Mouse (Mus musculus) embryonic facial prominence, embryonic 12.5 days (tissue): ENCODE data around the gene Zswim5. TPM values are rescaled to one million over a fixed set of nuclear protein-coding genes. Genes with fewer than 3 reads are reported as not detected.
"Not testable (repeated sequence)": the region's sequence is repeated elsewhere in the genome, so short reads cannot be mapped to it uniquely, and the experiment has no call there.

ENCODE experiments used
- ATAC-seq: fragments of 200-750 bp; cut with Nextera tagmentation; 2 replicates; pipeline ENCODE4 v1.8.0; 2017; ENCODE audit not compliant: insufficient number of reproducible peaks, insufficient read depth, low FRiP score, low TSS enrichment
- H3K27ac ChIP-seq: fragments of 300-500 bp; sonication (generic); 2 replicates; pipeline ENCODE4 v1.5.1; 2016; ENCODE audit warnings: mild to moderate bottlenecking
- H3K27me3 ChIP-seq: fragments of 300-500 bp; sonication (generic); 2 replicates; pipeline ENCODE4 v1.6.1; 2016; ENCODE audit warnings: mild to moderate bottlenecking, moderate library complexity
- H3K36me3 ChIP-seq: fragments of 300-500 bp; sonication (generic); 2 replicates; pipeline ENCODE4 v1.6.1; 2016; ENCODE audit warnings: mild to moderate bottlenecking
- H3K4me1 ChIP-seq: fragments of 300-500 bp; sonication (generic); 2 replicates; pipeline ENCODE4 v1.6.1; 2016
- H3K4me2 ChIP-seq: fragments of 300-500 bp; sonication (generic); replicated peaks from 2 replicates; pipeline ENCODE4 v1.6.1; 2016; ENCODE audit warnings: mild to moderate bottlenecking, moderate library complexity
- H3K4me3 ChIP-seq: fragments of 300-500 bp; sonication (generic); 2 replicates; pipeline ENCODE4 v1.5.1; 2016; ENCODE audit warnings: mild to moderate bottlenecking
- H3K9ac ChIP-seq: fragments of 300-500 bp; sonication (generic); 2 replicates; pipeline ENCODE4 v1.6.1; 2016; ENCODE audit warnings: mild to moderate bottlenecking, moderate library complexity
- H3K9me3 ChIP-seq: fragments of 300-500 bp; sonication (generic); 2 replicates; pipeline ENCODE4 v1.6.1; 2016; ENCODE audit warnings: mild to moderate bottlenecking, moderate library complexity
- WGBS: fragments of 180-500 bp; shearing (Covaris S2); methylation state at CpG from one replicate; pipeline ENCODE4 v1.1.7; 2016; 5-methylcytosine and 5-hydroxymethylcytosine counted together
- polyA plus RNA-seq: library from polyadenylated mRNA; unstranded; fragments of >200 nt; fragmentation: Nextera tagmentation; extraction: Ambion mirVana; gene quantifications from 2 replicates; pipeline ENCODE4 v1.2.1, GENCODE M21; 2016

Zswim5 gene
- polyA plus RNA-seq = 1.3 and 1.5 TPM in 2 replicates

- Histone ChIP-seq H3K36me3 (no peaks in the 10 kb centered on the region), H3K27ac (peak within 1 kb of the TSS; percentile 78), H3K27me3 (peaks cover 8% of the 10 kb centered on the region; the same call in 1 of the 2 replicates), H3K4me1 (no peaks in the 10 kb centered on the region), H3K9me3 (no peaks in the 10 kb centered on the region), H3K4me2 (peak within 1 kb of the TSS; percentile 94), H3K9ac (peak within 1 kb of the TSS; percentile 72), H3K4me3 (peak within 1 kb of the TSS; percentile 87)
- ATAC-seq = peak; percentile 93
- WGBS = under 1% methylated on average over 102 of the region's 104 CpGs
Measured at GRCm38 (mm10) chr4:116876995-116877728, at the start of gene Zswim5. Gene Zswim5 (plus strand): TSS chr4:116877376.

GRCm38 (mm10) chr4:116827819-116828218, 49.4 kb upstream of the Zswim5 start:
- Histone ChIP-seq H3K4me1 (peaks cover 6% of the 10 kb centered on the region), H3K9me3 (no peaks in the 10 kb centered on the region), H3K4me3 (no peak overlapping the region), H3K27me3 (no peaks in the 10 kb centered on the region), H3K27ac (no peak overlapping the region), H3K9ac (no peak overlapping the region), H3K4me2 (no peak overlapping the region), H3K36me3 (no peaks in the 10 kb centered on the region)
- no peak for ATAC-seq
- WGBS = 1% methylated on average over 4 of the region's 4 CpGs

- H3K27ac ChIP-seq = no peak overlapping the region
- 61% methylated on average over 6 of the region's 6 CpGs for WGBS
- no peak overlapping the region for H3K4me2 ChIP-seq
- no peaks in the 10 kb centered on the region for H3K36me3 ChIP-seq
- ATAC-seq = no peak
- H3K4me3 ChIP-seq = no peak overlapping the region
- peaks cover 6% of the 10 kb centered on the region for H3K4me1 ChIP-seq
- H3K9me3 ChIP-seq = no peaks in the 10 kb centered on the region
- H3K27me3 ChIP-seq = no peaks in the 10 kb centered on the region
- no peak overlapping the region for H3K9ac ChIP-seq
Measured at GRCm38 (mm10) chr4:116829364-116830069, 47.7 kb upstream of the Zswim5 start.

- ATAC-seq = no peak
- H3K27ac ChIP-seq = no peak overlapping the region
- no peaks in the 10 kb centered on the region for H3K27me3 ChIP-seq
- no peak overlapping the region for H3K9ac ChIP-seq
- H3K4me1 ChIP-seq = peaks cover 5% of the 10 kb centered on the region
- no peaks in the 10 kb centered on the region for H3K9me3 ChIP-seq
- WGBS = 17% methylated on average over 6 of the region's 6 CpGs
- no peak overlapping the region for H3K4me2 ChIP-seq
- no peaks in the 10 kb centered on the region for H3K36me3 ChIP-seq
- no peak overlapping the region for H3K4me3 ChIP-seq
Measured at GRCm38 (mm10) chr4:116830070-116830368, 47.2 kb upstream of the Zswim5 start.

GRCm38 (mm10) chr4:116838999-116839398, 38.2 kb upstream of the Zswim5 start:
- no peak for ATAC-seq
- H3K27ac ChIP-seq = no peak overlapping the region
- H3K4me2 ChIP-seq = no peak overlapping the region
- no peak overlapping the region for H3K9ac ChIP-seq
- H3K27me3 ChIP-seq = peaks cover 17% of the 10 kb centered on the region
- no peak overlapping the region for H3K4me3 ChIP-seq
- H3K4me1 ChIP-seq = no peaks in the 10 kb centered on the region
- WGBS = 21% methylated on average over 2 of the region's 2 CpGs
- H3K36me3 ChIP-seq = no peaks in the 10 kb centered on the region
- H3K9me3 ChIP-seq = no peaks in the 10 kb centered on the region

- not testable (repeated sequence) for H3K27ac ChIP-seq, H3K9ac ChIP-seq, H3K9me3 ChIP-seq, H3K4me1 ChIP-seq, ATAC-seq, H3K4me3 ChIP-seq, H3K36me3 ChIP-seq
- peaks cover 17% of the 10 kb centered on the region for H3K27me3 ChIP-seq
- WGBS = 36% methylated on average over 24 of the region's 29 CpGs
- peak overlapping the region; percentile 35 for H3K4me2 ChIP-seq
Measured at GRCm38 (mm10) chr4:116840096-116840495, 37.1 kb upstream of the Zswim5 start.

GRCm38 (mm10) chr4:116840841-116841240, 36.3 kb upstream of the Zswim5 start:
- peaks cover 17% of the 10 kb centered on the region for H3K27me3 ChIP-seq
- no peak overlapping the region for H3K27ac ChIP-seq
- H3K4me2 ChIP-seq = no peak overlapping the region
- no peak overlapping the region for H3K4me3 ChIP-seq
- 85% methylated on average over 6 of the region's 6 CpGs for WGBS
- H3K36me3 ChIP-seq = no peaks in the 10 kb centered on the region
- ATAC-seq = no peak
- no peaks in the 10 kb centered on the region for H3K4me1 ChIP-seq
- H3K9ac ChIP-seq = no peak overlapping the region
- no peaks in the 10 kb centered on the region for H3K9me3 ChIP-seq

- H3K27ac ChIP-seq = no peak overlapping the region
- no peaks in the 10 kb centered on the region for H3K36me3 ChIP-seq
- no peaks in the 10 kb centered on the region for H3K4me1 ChIP-seq
- peaks cover 11% of the 10 kb centered on the region; the same call in 1 of the 2 replicates for H3K27me3 ChIP-seq
- no peak overlapping the region for H3K4me2 ChIP-seq
- no peak overlapping the region for H3K9ac ChIP-seq
- no peak for ATAC-seq
- 93% methylated on average over 3 of the region's 3 CpGs for WGBS
- H3K4me3 ChIP-seq = no peak overlapping the region
- no peaks in the 10 kb centered on the region for H3K9me3 ChIP-seq
Measured at GRCm38 (mm10) chr4:116844324-116844723, 32.9 kb upstream of the Zswim5 start.

GRCm38 (mm10) chr4:116849901-116850300, 27.3 kb upstream of the Zswim5 start:
- Histone ChIP-seq H3K9me3 (no peaks in the 10 kb centered on the region), H3K27ac (no peak overlapping the region), H3K4me2 (no peak overlapping the region), H3K9ac (no peak overlapping the region), H3K36me3 (no peaks in the 10 kb centered on the region), H3K4me1 (no peaks in the 10 kb centered on the region), H3K27me3 (no peaks in the 10 kb centered on the region), H3K4me3 (no peak overlapping the region)
- no peak for ATAC-seq
- WGBS = 80% methylated on average over 3 of the region's 3 CpGs

GRCm38 (mm10) chr4:116854286-116854685, 22.9 kb upstream of the Zswim5 start:
- no peak overlapping the region for H3K4me2 ChIP-seq
- H3K4me1 ChIP-seq = no peaks in the 10 kb centered on the region
- ATAC-seq = no peak
- no peak overlapping the region for H3K9ac ChIP-seq
- 11% methylated on average over 2 of the region's 2 CpGs for WGBS
- no peak overlapping the region for H3K27ac ChIP-seq
- no peak overlapping the region for H3K4me3 ChIP-seq
- H3K27me3 ChIP-seq = no peaks in the 10 kb centered on the region
- H3K36me3 ChIP-seq = no peaks in the 10 kb centered on the region
- no peaks in the 10 kb centered on the region for H3K9me3 ChIP-seq

GRCm38 (mm10) chr4:116857203-116857602, 20.0 kb upstream of the Zswim5 start:
- no peak overlapping the region for H3K4me2 ChIP-seq
- H3K9ac ChIP-seq = no peak overlapping the region
- WGBS = 91% methylated on average over 10 of the region's 10 CpGs
- H3K27ac ChIP-seq = no peak overlapping the region
- no peak overlapping the region for H3K4me3 ChIP-seq
- no peaks in the 10 kb centered on the region for H3K36me3 ChIP-seq
- H3K27me3 ChIP-seq = no peaks in the 10 kb centered on the region
- no peak for ATAC-seq
- no peaks in the 10 kb centered on the region for H3K9me3 ChIP-seq
- no peaks in the 10 kb centered on the region for H3K4me1 ChIP-seq

- ATAC-seq = no peak
- no peaks in the 10 kb centered on the region for H3K36me3 ChIP-seq
- no peak overlapping the region for H3K9ac ChIP-seq
- WGBS = 65% methylated on average over 5 of the region's 5 CpGs
- no peak overlapping the region for H3K4me3 ChIP-seq
- no peaks in the 10 kb centered on the region for H3K27me3 ChIP-seq
- no peak overlapping the region for H3K4me2 ChIP-seq
- no peaks in the 10 kb centered on the region for H3K9me3 ChIP-seq
- H3K27ac ChIP-seq = no peak overlapping the region
- H3K4me1 ChIP-seq = no peaks in the 10 kb centered on the region
Measured at GRCm38 (mm10) chr4:116859711-116860110, 17.5 kb upstream of the Zswim5 start.
